Mouse (Mus musculus) thymus, adult 2 months (tissue): ENCODE data around the gene Tasp1.

Source experiments
- CTCF ChIP-seq: fragments of 200-500 bp; IDR thresholded peaks from 2 replicates; pipeline ENCODE4 v1.5.1; 2012; ENCODE audit warnings: mild to moderate bottlenecking, control low read depth, low read length, moderate library complexity, borderline replicate concordance; ENCODE audit not compliant: control insufficient read depth, poor library complexity, insufficient read depth; ENCODE audit errors: extremely low read depth
- POLR2A ChIP-seq: fragments of 200-500 bp; IDR thresholded peaks from 2 replicates; pipeline ENCODE4 v1.6.1; 2012; ENCODE audit warnings: mild to moderate bottlenecking, low read length, control low read depth, moderate library complexity; ENCODE audit not compliant: control insufficient read depth, poor library complexity, insufficient read depth; ENCODE audit errors: extremely low read depth

DNA sequence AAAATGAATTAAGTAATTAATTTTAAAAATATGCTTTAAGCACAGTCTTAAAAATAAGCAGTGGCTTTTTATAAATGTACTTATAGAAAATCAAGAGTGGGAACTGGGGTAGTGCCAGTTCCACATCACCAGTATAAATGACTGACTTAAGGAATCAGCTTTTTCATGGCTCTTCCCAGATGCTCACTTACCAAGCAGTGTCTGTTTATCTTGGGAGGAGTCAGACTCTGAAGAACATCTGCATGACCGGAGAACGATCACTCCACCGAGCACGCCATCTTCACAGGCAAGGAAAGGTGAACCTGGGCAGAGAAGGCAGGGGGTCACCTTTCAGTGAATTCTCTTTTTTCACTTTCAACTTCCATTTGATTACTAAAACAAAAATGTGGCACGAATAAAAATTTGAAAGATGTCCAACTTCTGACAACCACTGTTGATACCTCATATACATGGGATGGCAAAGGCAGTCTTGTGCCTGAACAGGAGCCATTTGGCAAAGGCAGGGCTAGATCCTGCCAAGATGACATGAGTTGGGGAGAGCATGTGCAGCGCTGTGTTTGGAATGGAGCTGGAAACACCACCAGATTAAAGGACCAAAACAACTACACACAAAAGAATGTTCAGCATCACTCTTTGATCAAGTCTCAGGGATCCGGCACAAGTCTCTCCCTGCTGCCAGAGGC is 182.9 kb downstream of the Tasp1 start:
- TF ChIP-seq CTCF (no peak), POLR2A (no peak)
